Mouse (Mus musculus) lung, embryonic 14.5 days (tissue): ENCODE results near the gene Pigb. TPM values are rescaled to one million over a fixed set of nuclear protein-coding genes. Genes with fewer than 3 reads are reported as not detected.

ENCODE experiments used
- ATAC-seq: fragments of 200-750 bp; cut with Nextera tagmentation; 2 replicates; pipeline ENCODE4 v1.8.0; 2017; ENCODE audit warnings: mild to moderate bottlenecking, moderate TSS enrichment, moderate library complexity; ENCODE audit not compliant: insufficient read depth
- DNase-seq: peaks from one replicate; pipeline ENCODE4 v3.0.0-alpha.2; 2015
- H3K27ac ChIP-seq: fragments of 300-500 bp; sonication (generic); 2 replicates; pipeline ENCODE4 v1.5.1; 2014; ENCODE audit warnings: low read depth, mild to moderate bottlenecking, moderate library complexity
- H3K27me3 ChIP-seq: fragments of 300-500 bp; sonication (generic); 2 replicates; pipeline ENCODE4 v1.6.1; 2014; ENCODE audit warnings: low read length, control low read depth; ENCODE audit not compliant: insufficient read depth
- H3K36me3 ChIP-seq: fragments of 300-500 bp; sonication (generic); 2 replicates; pipeline ENCODE4 v1.6.1; 2014; ENCODE audit warnings: control low read depth; ENCODE audit not compliant: insufficient read depth
- H3K4me1 ChIP-seq: fragments of 300-500 bp; sonication (generic); 2 replicates; pipeline ENCODE4 v1.6.1; 2014; ENCODE audit warnings: antibody characterized with exemption, control low read depth; ENCODE audit not compliant: insufficient read depth
- H3K4me2 ChIP-seq: fragments of 300-500 bp; sonication (generic); 2 replicates; pipeline ENCODE4 v1.6.1; 2014; ENCODE audit warnings: mild to moderate bottlenecking
- H3K4me3 ChIP-seq: fragments of 300-500 bp; sonication (generic); 2 replicates; pipeline ENCODE4 v1.5.1; 2014; ENCODE audit warnings: low read depth, low read length
- H3K9ac ChIP-seq: fragments of 300-500 bp; sonication (generic); 2 replicates; pipeline ENCODE4 v1.6.1; 2014
- H3K9me3 ChIP-seq: fragments of 300-500 bp; sonication (generic); 2 replicates; pipeline ENCODE4 v1.6.1; 2016; ENCODE audit warnings: low read depth, low read length, control low read depth
- CTCF ChIP-seq: IDR thresholded peaks from 2 replicates; pipeline ENCODE4 v1.5.1; 2016; ENCODE audit warnings: antibody characterized with exemption, low read depth
- WGBS: fragments of 180-500 bp; shearing (Covaris S2); extraction: QIAGEN DNeasy Blood & Tissue Kit; methylation state at CpG from one replicate; pipeline ENCODE4 v1.1.7; 2014; 5-methylcytosine and 5-hydroxymethylcytosine counted together
- polyA plus RNA-seq: library from polyadenylated mRNA; unstranded; fragments of >200 nt; fragmentation: Nextera tagmentation; extraction: Ambion mirVana; gene quantifications from 2 replicates; pipeline ENCODE4 v1.2.1, GENCODE M21; 2014

Pigb gene
- polyA plus RNA-seq, 1 experiment from 2014 or later: 16.1 TPM

DNA sequence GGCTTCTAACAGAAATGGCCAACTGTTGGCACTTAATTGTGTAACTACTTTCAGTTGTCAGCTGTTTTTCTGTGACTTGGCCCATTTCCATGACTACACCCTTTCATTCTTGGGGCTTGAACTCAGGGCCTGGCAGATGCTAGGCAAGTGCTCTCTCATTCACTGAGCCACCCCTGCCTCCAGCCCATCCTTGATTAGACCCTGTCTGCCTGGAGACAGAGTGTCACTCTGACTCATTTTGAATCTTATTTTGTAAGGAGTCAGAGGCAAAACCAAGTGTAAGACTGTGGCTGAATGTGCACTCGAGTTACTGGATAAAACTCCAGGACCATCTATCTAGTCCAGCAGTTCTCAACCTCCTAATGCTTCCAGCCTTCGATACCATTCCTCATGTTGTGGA lies 7.7 kb upstream of the Pigb start:
- Histone ChIP-seq H3K4me3 (no peak overlapping the region), H3K4me2 (no peak overlapping the region), H3K27me3 (no peaks in the 10 kb centered on the region), H3K9me3 (no peaks in the 10 kb centered on the region), H3K4me1 (0 out of 2 replicates have a peak, but pooled peaks cover 5% of the 10 kb centered on the region), H3K36me3 (no peaks in the 10 kb centered on the region), H3K27ac (no peak overlapping the region), H3K9ac (no peak overlapping the region)
- DNase-seq (no peak), ATAC-seq (no peak)
- TF ChIP-seq CTCF: no peak
- WGBS: 85% methylated on average over 2 of the region's 2 CpGs

GRCm38 (mm10) chr9:73045711-73046110 lies 5.5 kb upstream of the Pigb start:
- 73% methylated on average over 10 of the region's 10 CpGs for WGBS
- Histone ChIP-seq H3K9me3 (no peaks in the 10 kb centered on the region), H3K36me3 (no peaks in the 10 kb centered on the region), H3K27me3 (no peaks in the 10 kb centered on the region), H3K27ac (no peak overlapping the region), H3K4me1 (0 out of 2 replicates have a peak, but pooled peaks cover 5% of the 10 kb centered on the region), H3K4me2 (peak overlapping the region; percentile 94), H3K4me3 (peak overlapping the region; percentile 48; the same call in 1 of the 2 replicates), H3K9ac (0 out of 2 replicates have a peak overlapping the region, but pooled peaks have one; percentile 61)
- no peak for ATAC-seq
- TF ChIP-seq CTCF: no peak
- DNase-seq: no peak

GRCm38 (mm10) chr9:73045204-73045603 lies 5.0 kb upstream of the Pigb start:
- DNase-seq (peak; percentile 13), ATAC-seq (0 out of 2 replicates have a peak, but pooled peaks have one; percentile 12)
- H3K27ac ChIP-seq: no peak overlapping the region
- no peaks in the 10 kb centered on the region for H3K9me3 ChIP-seq
- H3K9ac ChIP-seq: peak overlapping the region; percentile 61
- no peaks in the 10 kb centered on the region for H3K36me3 ChIP-seq
- WGBS: 10% methylated on average over 7 of the region's 7 CpGs
- H3K4me1 ChIP-seq: 0 out of 2 replicates have a peak, but pooled peaks cover 5% of the 10 kb centered on the region
- no peaks in the 10 kb centered on the region for H3K27me3 ChIP-seq
- peak overlapping the region; percentile 94 for H3K4me2 ChIP-seq
- no peak for TF ChIP-seq CTCF
- peak overlapping the region; percentile 48 for H3K4me3 ChIP-seq

DNA sequence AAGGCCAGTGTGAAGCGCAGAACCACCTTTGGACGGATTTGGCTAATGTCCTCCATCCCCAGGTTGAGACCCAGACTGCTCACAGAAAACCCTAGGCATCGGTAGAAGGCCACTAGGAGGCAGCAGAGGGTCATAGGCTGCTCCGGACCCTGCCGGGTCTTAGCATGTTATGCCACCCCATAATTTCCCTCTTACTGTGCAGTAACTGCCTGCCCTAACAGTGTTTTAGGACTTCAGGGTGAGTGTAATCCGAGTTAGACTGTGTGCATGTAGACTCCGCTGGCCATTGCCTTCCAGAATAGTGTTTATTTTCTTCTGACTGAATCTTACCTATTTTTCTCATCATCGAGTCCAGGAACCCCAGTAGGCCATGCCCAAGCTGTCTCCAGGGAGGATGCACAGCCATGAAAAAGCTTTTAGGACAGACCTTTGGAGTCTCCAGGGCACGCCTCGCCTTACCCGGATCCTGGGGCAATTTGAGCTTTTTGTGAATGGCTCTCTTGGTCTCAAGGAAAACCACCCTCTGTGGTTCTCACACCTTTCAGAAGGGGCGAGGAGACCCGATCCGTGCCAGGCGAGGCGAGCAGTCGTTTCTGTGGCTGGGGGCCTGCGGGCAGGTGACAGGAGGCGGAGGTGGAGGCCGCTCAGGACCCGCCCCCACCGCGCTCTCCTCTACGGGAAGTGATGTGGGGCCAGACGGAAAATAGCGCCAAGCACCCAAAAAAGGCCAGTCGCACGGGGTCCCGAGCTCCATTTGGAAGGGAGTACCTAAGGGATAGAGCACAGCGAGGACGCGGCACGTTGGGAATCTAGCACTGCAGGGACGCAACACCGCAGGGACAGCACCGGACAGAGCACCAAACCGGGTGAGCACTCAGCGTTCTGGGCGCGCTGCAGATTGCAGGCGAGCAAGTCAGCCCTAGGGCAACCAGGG lies 4.2 kb upstream of the Pigb start, which contains the start of gene Rab27a:
Rab27a (plus strand) TSS at position 709 of the 934 bp plus-strand sequence.
- DNase-seq (peak; percentile 93), ATAC-seq (peak; percentile 70)
- Histone ChIP-seq H3K27me3 (no peaks in the 10 kb centered on the region), H3K4me1 (0 out of 2 replicates have a peak, but pooled peaks cover 5% of the 10 kb centered on the region), H3K27ac (no peak within 1 kb of the TSS), H3K4me3 (peak within 1 kb of the TSS; percentile 48), H3K4me2 (peak within 1 kb of the TSS; percentile 94), H3K9me3 (no peaks in the 10 kb centered on the region), H3K36me3 (no peaks in the 10 kb centered on the region), H3K9ac (peak within 1 kb of the TSS; percentile 61)
- under 1% methylated on average over 41 of the region's 41 CpGs for WGBS
- peak; percentile 92 for TF ChIP-seq CTCF

DNA sequence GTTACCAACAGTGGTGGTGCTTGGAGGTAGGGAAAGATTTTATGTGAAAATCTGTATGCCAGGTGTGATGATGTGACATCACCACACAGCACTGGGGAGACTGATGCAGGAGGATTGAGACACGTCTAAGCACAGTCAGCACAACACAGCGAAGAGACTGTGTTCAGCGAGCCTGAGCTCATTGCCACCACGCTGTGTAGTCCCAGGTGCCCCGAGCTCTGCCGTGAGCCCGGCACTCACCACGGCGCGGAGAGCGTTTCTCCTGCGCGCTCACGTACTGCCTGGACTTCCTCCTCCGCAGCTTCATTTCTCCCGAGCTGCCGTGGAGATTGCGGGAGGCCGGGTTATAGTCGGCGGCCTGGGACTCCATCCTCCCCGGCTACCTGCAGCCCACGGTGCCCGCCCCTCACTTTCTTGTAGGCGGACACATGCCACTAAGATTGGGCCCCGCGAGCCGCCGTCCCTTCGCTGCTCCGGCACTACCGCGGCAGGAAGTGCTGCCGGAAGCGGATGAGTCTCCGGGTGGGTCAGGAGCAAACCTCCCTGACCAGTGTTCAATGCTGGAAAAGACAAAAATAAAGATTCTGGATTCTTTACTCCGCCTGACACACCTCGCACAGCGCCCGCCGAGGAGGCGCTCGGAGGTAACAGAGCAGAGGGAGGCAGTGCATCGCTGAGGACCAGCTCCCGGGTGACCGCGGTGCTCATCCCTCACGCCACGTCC lies 794 bp downstream of the Pigb start:
- no peaks in the 10 kb centered on the region for H3K9me3 ChIP-seq
- H3K4me3 ChIP-seq: peak overlapping the region; percentile 66
- peak; percentile 83 for ATAC-seq
- peak overlapping the region; percentile 80 for H3K27ac ChIP-seq
- peak; percentile 96 for DNase-seq
- no peak for TF ChIP-seq CTCF
- peaks cover 5% of the 10 kb centered on the region; the same call in 1 of the 2 replicates for H3K36me3 ChIP-seq
- WGBS: under 1% methylated on average over 49 of the region's 49 CpGs
- H3K4me1 ChIP-seq: 0 out of 2 replicates have a peak, but pooled peaks cover 3% of the 10 kb centered on the region
- peak overlapping the region; percentile 78 for H3K9ac ChIP-seq
- H3K27me3 ChIP-seq: no peaks in the 10 kb centered on the region
- H3K4me2 ChIP-seq: peak overlapping the region; percentile 95

DNA sequence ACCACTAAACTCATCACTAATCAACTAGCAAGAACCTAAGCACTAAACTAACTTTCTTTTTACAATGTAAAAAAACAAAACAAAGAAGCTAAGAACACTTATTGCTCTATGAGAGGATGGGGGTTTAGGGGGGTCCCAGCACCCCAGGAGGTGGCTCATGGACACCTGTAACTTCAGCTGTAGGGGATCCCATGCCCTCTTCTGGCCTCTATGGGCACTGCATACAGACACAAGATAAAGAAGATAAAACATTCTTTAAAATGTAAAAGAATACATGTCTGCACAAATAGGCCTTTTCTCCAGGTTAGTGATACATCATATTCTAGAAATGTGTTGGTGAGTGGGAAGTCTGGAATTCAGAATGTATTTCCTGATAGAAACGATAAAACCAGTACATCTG lies 6.8 kb downstream of the Pigb start:
- DNase-seq (no peak), ATAC-seq (no peak)
- Histone ChIP-seq H3K36me3 (peaks cover 32% of the 10 kb centered on the region; the same call in 1 of the 2 replicates), H3K27me3 (no peaks in the 10 kb centered on the region), H3K9ac (no peak overlapping the region), H3K4me3 (no peak overlapping the region), H3K4me1 (no peaks in the 10 kb centered on the region), H3K9me3 (no peaks in the 10 kb centered on the region), H3K27ac (no peak overlapping the region), H3K4me2 (no peak overlapping the region)
- 0 out of 2 replicates have a peak, but pooled peaks have one; percentile 9 for TF ChIP-seq CTCF
- 76% methylated on average over 1 of the region's 1 CpGs for WGBS

- DNase-seq (no peak), ATAC-seq (no peak)
- Histone ChIP-seq H3K27me3 (no peaks in the 10 kb centered on the region), H3K9me3 (no peaks in the 10 kb centered on the region), H3K27ac (no peak overlapping the region), H3K9ac (no peak overlapping the region), H3K36me3 (peaks cover 32% of the 10 kb centered on the region; the same call in 1 of the 2 replicates), H3K4me3 (no peak overlapping the region), H3K4me2 (no peak overlapping the region), H3K4me1 (no peaks in the 10 kb centered on the region)
- 65% methylated on average over 4 of the region's 4 CpGs for WGBS
- TF ChIP-seq CTCF: no peak
Measured at GRCm38 (mm10) chr9:73031421-73031820, 8.8 kb downstream of the Pigb start.
